Mouse (Mus musculus): ENCODE measurements around the gene Stim1.

GRCm38 (mm10) chr7:102281403-102281802, 13.8 kb downstream of the Stim1 start:
- TF ChIP-seq CTCF (IDR thresholded peaks at IDR 0.05; ENCODE audit: low read depth), result no peak
- no peak for TF ChIP-seq EP300 (IDR thresholded peaks at IDR 0.05; ENCODE audit: low read depth)

Data from liver, postnatal 0 days (tissue).